Mouse (Mus musculus): ENCODE measurements around the gene Ulk4.
A peak's percentile ranks its signal among the peaks of the same experiment; 100 is the strongest.

Gene Ulk4

DNA sequence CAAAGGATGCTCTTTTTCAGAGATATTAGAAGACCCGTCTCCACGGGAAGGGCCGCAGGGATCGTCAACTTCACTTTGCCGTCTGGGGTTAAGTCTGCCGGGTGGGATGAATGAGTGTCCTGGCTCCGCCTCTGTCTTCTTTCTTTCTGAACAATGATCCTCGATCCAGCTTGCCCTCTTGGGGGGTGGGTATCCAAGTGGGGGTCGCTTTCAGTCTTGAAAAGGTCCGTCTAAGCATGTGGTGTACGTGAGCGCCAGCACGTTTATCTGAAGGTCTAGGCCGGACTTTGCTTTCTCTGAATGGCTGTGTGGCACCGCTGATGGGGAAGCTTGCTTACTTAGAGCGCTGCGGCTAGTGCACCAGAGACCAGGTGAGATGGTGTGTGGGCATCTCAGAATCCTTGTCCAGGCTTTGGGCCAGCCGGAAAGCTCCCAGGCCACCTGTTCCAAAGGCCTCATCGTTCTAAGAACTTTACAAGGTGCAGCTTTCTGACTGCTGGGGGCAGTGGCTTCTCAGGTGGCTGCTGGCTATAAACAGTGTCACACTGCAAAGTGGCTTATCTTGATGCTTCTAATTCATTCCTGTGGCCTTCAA is 23.1 kb upstream of the Ulk4 start:
- no peak for DNase-seq (ENCODE audit: low read depth, low spot score)

GRCm38 (mm10) chr9:121299223-121299755 is 22.3 kb upstream of the Ulk4 start:
- DNase-seq (ENCODE audit: low read depth, low spot score), result peak; percentile 52

DNA sequence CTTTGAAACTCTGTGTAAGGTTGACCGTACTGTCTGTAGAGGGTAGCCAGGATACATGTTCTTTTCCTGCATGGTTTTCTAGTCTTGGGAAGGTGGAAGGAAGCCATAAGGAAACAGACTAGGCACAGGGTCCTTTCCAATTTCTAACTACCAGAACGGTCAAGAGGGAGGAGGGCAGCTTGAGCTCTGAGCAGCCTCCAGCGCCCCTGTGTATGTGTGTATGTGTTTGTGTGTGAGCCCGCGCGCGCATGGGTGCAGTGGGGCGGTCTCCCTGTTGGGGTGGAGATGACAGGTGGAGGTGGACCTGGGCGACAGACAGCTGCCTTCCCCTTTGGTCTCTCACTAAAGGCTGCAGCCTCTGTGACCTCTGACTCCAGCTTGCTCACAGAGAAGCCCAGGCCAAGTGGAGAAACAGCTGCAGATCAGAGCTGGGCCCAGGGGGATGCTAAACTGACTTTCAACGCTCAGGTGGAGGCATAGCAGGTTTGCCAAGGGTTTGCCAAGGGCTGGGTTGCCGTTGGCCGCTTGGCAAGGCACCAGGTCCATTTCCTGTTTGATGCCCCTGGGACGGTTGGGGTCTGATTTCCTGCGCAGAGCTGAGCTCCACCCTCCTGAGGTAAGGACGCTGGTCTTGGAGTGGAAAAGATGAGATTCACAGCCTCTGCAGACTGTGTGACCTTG is 21.6 kb upstream of the Ulk4 start:
- peak; percentile 53 for DNase-seq (ENCODE audit: low read depth, low spot score)

- no peak for DNase-seq (ENCODE audit: low read depth, low spot score)
Observed at GRCm38 (mm10) chr9:121298065-121298398, 21.0 kb upstream of the Ulk4 start.

GRCm38 (mm10) chr9:121297171-121298064 is 20.4 kb upstream of the Ulk4 start, which contains the start of gene Trak1:
Trak1 (plus strand) TSS chr9:121297502.
- DNase-seq (ENCODE audit: low read depth, low spot score), result peak; percentile 87

DNA sequence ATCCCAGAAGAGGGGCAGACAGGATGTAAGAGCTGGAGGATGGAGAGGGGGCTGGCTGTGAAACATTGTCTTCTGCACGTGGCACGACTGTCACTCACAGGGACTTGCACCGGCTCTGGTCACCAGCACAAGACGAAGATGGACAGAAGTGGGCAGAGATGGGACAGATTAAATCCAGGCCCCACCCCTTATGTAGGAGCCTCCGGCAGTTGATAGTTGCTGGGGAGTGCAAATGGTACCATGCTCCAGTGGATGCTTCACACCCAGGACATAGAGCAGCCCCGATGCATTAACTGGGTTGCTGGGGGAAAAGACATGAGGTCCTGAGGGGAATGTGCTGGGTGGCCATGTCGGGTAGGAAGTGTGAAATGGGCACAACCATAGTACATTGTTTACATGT is 18.2 kb upstream of the Ulk4 start:
- DNase-seq (ENCODE audit: low read depth, low spot score), result no peak

GRCm38 (mm10) chr9:121293187-121293586 is 16.2 kb upstream of the Ulk4 start:
- no peak for DNase-seq (ENCODE audit: low read depth, low spot score)

DNA sequence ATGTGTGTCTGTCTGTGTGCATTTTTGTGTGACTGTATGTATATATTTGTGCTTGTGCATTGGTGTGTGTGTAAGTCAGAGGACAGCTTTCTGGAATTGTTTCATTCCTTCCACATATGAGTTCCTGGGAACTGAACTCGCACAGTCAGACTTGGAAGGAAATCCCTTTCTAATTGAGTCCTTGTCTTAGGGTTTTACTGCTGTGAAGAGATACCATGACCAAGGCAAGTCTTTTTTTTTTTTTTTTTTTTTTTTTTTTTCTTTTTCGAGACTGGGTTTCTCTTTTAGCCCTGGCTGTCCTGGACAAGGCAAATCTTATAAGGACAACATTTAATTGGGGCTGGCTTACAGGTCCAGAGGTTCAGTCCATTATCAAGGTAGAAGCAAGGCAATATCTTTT is 14.3 kb upstream of the Ulk4 start:
- no peak for DNase-seq (ENCODE audit: low read depth, low spot score)

DNA sequence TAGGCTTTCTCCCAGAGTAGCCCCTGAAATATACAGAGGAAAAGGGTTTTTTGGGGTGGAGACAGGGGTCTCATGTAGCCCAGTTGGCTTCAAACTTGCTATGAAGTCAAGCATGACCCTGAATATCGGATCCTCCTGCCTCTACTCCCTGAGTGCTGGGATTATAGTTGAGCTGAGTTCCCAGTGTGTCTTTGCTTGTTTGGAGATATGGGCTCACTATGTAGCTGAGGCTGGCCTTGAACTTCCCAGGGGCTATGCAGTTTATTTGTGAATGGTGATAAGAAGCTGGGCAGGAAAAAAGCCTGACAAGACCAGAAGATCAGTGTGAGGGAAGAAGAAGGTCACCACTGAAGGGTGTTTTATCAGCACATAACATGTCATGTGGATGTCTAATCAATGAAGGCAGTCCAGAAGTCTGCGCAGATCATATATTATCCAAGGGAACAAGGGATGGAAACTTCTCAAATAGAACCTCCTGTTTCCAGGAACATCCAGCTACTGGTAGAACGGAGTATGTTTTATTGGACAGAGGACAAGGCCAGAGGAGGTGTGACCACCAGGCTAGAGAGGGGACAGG is 9.4 kb upstream of the Ulk4 start:
- DNase-seq (ENCODE audit: low read depth, low spot score), result no peak

GRCm38 (mm10) chr9:121285341-121286324 is 8.6 kb upstream of the Ulk4 start:
- DNase-seq (ENCODE audit: low read depth, low spot score), result peak; percentile 80

GRCm38 (mm10) chr9:121284422-121284821 is 7.4 kb upstream of the Ulk4 start:
- peak; percentile 75 for DNase-seq (ENCODE audit: low read depth, low spot score)

- DNase-seq (ENCODE audit: low read depth, low spot score), result peak; percentile 60
Observed at GRCm38 (mm10) chr9:121283620-121284185, 6.7 kb upstream of the Ulk4 start.

- DNase-seq (ENCODE audit: low read depth, low spot score), result no peak
Observed at GRCm38 (mm10) chr9:121281891-121282290, 4.9 kb upstream of the Ulk4 start.

DNA sequence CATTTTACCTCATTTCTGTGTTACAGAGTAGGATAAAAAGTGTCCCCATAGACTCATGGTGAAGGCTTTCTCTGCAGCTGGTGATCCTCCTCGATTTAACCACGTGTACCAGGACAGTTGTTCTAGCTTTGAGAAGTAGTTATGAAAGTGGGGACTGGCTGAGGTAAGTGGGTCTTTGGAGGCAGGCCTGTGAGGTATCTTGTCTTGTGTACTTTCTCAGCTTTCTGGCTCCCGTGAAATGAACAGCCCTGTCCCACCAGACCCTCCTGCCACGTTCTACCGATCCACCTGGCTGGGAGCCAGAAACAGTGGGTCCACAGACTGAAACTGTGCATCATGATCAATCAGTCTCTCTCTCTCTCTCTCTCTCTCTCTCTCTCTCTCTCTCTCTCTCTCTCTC is 2.2 kb upstream of the Ulk4 start:
- no peak for DNase-seq (ENCODE audit: low read depth, low spot score)

DNA sequence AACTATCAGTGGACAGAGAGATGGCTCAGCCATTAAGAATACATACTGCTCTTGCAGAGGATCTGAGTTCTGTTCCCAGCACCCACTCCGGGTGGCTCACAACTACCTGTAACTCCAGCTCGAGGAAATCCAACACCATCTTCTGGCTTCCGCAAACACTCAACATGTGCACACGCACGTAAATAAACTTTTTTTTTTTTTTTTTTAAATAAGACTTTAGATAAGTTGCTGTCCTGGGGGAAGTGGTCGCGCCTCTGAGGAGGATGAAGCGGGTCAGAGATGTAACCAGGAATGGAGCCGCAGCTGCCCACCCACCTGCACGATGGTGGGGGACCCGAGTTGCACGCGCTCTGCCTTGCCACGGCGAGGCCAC is 266 bp downstream of the Ulk4 start:
- DNase-seq (ENCODE audit: low read depth, low spot score), result no peak

DNA sequence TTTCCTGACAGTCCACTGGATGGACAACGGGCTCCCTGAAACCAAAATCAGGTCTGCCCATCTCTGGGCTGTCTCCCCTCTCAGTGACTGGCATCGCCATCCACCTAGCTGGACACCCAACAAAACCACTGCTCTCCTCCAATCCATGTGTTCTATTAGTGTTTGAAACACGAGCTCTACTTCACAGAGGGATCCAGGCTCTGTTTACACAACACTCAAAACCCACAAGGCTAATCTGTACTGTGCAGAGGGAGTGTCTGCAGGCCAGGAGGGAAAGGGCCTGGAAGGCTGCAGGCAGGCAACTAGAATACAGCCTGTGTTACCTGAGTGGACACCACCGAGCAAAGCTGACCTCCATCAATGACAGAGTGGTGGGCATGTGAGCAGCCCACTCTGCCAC is 5.4 kb downstream of the Ulk4 start:
- DNase-seq (ENCODE audit: low read depth, low spot score), result no peak

- DNase-seq (ENCODE audit: low read depth, low spot score), result no peak
Observed at GRCm38 (mm10) chr9:121271149-121271548, 5.8 kb downstream of the Ulk4 start.

DNA sequence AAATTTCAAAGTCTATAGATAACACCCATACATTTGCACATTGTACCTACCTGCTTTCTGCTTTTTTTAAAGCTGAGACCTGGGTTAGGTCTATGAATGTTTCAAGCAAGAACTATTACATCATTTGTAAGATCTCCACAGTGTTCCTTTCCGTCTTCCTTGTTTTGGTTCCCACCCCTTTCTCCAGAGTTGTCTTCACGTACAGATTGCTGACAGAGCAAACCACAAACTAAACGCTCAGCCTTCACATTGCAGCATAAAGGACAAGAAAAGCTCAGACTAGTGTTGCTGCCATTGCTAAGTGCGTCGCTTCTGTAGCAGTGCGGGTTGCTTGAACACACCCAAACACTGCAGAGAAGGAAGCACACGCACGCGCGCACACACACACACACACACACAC is 11.7 kb downstream of the Ulk4 start:
- no peak for DNase-seq (ENCODE audit: low read depth, low spot score)

DNA sequence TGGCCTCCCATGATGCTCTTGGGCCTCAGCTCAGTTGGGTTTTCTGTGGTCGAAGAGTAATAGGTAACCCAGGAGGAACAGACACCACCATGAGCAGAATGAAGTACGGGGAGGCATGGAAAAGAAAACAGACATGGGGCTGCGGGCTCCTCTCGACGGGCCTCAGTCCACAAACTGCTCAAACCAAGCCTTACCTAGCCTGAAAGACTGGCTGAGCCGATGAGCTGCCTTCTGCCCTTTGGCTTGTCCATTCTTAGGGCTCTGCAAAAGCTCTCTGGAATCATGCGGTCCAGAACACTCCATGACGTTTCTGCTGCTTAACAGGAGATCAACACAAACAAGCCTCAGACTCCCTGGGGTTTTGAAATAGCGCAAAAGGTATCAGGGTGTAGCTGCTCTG is 19.9 kb downstream of the Ulk4 start:
- no peak for DNase-seq (ENCODE audit: low read depth, low spot score)

GRCm38 (mm10) chr9:121254761-121255160 is 22.2 kb downstream of the Ulk4 start:
- DNase-seq (ENCODE audit: low read depth, low spot score), result no peak

DNA sequence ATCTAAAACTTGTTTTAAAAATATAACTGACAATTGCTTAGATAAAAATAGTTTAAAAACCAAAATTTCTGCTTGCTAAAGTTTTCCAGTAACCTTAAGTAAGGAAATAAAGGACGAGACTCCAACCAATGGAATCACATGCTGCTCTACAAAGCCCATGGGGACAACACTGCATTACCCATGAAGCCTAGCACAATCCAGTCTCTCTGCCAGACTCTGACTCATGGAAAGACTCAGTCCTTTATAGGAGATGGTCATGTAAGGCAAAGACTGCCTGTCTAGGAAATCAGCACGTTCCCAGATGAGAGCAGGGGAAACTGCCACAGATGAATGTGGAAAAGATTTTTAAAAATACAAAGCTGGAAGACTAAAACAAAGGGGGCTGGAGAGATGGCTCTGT is 23.0 kb downstream of the Ulk4 start:
- DNase-seq (ENCODE audit: low read depth, low spot score), result no peak
